Mouse (Mus musculus) liver, embryonic 14.5 days (tissue): ENCODE data around the gene Rtn2.

Experiments
- CTCF ChIP-seq: IDR thresholded peaks from 2 replicates; pipeline ENCODE4 v1.5.1; 2016; ENCODE audit warnings: antibody characterized with exemption, low read depth, control low read depth
- EP300 ChIP-seq: IDR thresholded peaks from 2 replicates; pipeline ENCODE4 v1.6.1; 2016; ENCODE audit warnings: antibody characterized with exemption, low read depth

GRCm38 (mm10) chr7:19322489-19322888 is 40.1 kb downstream of the Rtn2 start:
- no peak for TF ChIP-seq CTCF
- TF ChIP-seq EP300 = no peak
